Mouse (Mus musculus): ENCODE data around the gene Pus7l.

GRCm38 (mm10) chr15:94480792-94481191 lies 62.6 kb downstream of the Pus7l start:
- TF ChIP-seq CTCF (IDR thresholded peaks at IDR 0.05; ENCODE audit: borderline replicate concordance, extremely low read depth, insufficient read depth, insufficient read length) (no peak), POLR2A (IDR thresholded peaks at IDR 0.05; ENCODE audit: borderline replicate concordance, extremely low read depth, insufficient read depth, insufficient read length, poor library complexity, severe bottlenecking) (no peak)
